Mouse (Mus musculus) limb, embryonic 13.5 days (tissue): ENCODE results near the gene Rassf4. TPM values are rescaled to one million over a fixed set of nuclear protein-coding genes. Genes with fewer than 3 reads are reported as not detected.
A peak's percentile ranks its signal among the peaks of the same experiment; 100 is the strongest.

Source experiments
- ATAC-seq: fragments of 200-750 bp; cut with Nextera tagmentation; 2 replicates; pipeline ENCODE4 v1.8.0; 2017; ENCODE audit warnings: low read depth, moderate number of reproducible peaks, moderate TSS enrichment; ENCODE audit not compliant: low FRiP score
- H3K27ac ChIP-seq: fragments of 300-500 bp; sonication (generic); 2 replicates; pipeline ENCODE4 v1.5.1; 2015; ENCODE audit warnings: inconsistent platforms, mild to moderate bottlenecking, moderate library complexity
- H3K27me3 ChIP-seq: fragments of 300-500 bp; sonication (generic); 2 replicates; pipeline ENCODE4 v1.6.1; 2015; ENCODE audit warnings: mild to moderate bottlenecking, inconsistent platforms
- H3K36me3 ChIP-seq: fragments of 300-500 bp; sonication (generic); 2 replicates; pipeline ENCODE4 v1.6.1; 2015; ENCODE audit warnings: inconsistent platforms, mild to moderate bottlenecking, moderate library complexity
- H3K4me1 ChIP-seq: fragments of 300-500 bp; sonication (generic); 2 replicates; pipeline ENCODE4 v1.6.1; 2015; ENCODE audit warnings: inconsistent platforms
- H3K4me2 ChIP-seq: fragments of 300-500 bp; sonication (generic); replicated peaks from 2 replicates; pipeline ENCODE4 v1.6.1; 2015; ENCODE audit warnings: inconsistent platforms, mild to moderate bottlenecking, moderate library complexity
- H3K4me3 ChIP-seq: fragments of 300-500 bp; sonication (generic); 2 replicates; pipeline ENCODE4 v1.5.1; 2015; ENCODE audit warnings: moderate library complexity, mild to moderate bottlenecking, inconsistent platforms
- H3K9ac ChIP-seq: fragments of 300-500 bp; sonication (generic); 2 replicates; pipeline ENCODE4 v1.6.1; 2015; ENCODE audit warnings: mild to moderate bottlenecking, inconsistent platforms
- H3K9me3 ChIP-seq: fragments of 300-500 bp; sonication (generic); 2 replicates; pipeline ENCODE4 v1.6.1; 2016; ENCODE audit warnings: inconsistent platforms
- WGBS: fragments of 180-500 bp; shearing (Covaris S2); methylation state at CpG from one replicate; pipeline ENCODE4 v1.1.7; 2015; 5-methylcytosine and 5-hydroxymethylcytosine counted together
- polyA plus RNA-seq: library from polyadenylated mRNA; unstranded; fragments of >200 nt; fragmentation: Nextera tagmentation; extraction: Ambion mirVana; gene quantifications from 2 replicates; pipeline ENCODE4 v1.2.1, GENCODE M21; 2015

The Rassf4 gene
- polyA plus RNA-seq, 1 experiment from 2014 or later, result 10.7 TPM

DNA sequence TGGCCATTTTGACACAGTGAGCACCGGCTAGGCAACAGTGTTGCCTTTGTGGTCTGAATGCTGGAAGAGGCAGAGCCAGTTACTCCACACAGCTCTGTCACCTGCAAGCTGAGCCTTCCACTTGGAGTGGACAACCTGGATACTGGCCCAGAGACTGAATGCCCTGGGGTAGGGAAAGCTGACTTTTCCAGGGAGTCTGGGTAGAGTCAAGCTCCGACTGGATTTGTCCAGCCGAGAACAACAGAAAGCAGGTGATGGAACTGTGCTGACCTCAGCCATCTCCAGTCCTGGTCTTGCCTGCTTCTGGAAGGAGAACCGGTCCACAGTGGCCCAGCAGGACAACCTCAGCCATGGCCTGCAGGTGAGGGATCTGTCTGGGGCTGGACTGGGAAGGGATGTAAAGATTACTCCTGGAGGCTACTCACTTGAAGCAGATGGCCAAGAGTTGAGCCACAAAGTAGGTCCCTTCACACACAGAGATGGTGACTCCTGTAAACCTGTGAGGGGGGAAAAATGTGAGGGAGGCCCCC is 24.2 kb upstream of the Rassf4 start:
- 93% methylated on average over 4 of the region's 4 CpGs for WGBS
- Histone ChIP-seq H3K9me3 (no peaks in the 10 kb centered on the region), H3K4me3 (no peak overlapping the region), H3K27ac (no peak overlapping the region), H3K9ac (no peak overlapping the region), H3K36me3 (no peaks in the 10 kb centered on the region), H3K4me2 (no peak overlapping the region), H3K27me3 (no peaks in the 10 kb centered on the region), H3K4me1 (no peaks in the 10 kb centered on the region)
- ATAC-seq, result no peak

DNA sequence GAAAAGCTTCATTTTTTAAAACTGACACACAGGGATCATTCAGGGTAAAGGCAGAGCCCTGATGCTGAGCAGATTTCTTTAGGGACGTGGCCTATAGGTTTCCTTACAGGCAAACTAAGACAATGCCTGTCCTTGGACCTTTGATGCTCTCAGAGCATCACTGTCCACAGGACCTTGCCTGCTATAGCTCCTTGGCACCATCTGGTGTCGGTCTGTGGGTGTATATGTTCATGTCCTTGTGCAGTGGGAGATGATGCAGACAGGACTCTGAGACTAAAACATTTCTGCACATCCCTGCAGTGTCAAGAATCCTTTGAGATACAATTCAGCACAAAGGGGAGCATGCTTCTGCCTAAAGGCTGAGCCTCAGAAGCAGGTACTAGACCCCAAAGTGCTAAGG is 23.7 kb upstream of the Rassf4 start:
- Histone ChIP-seq H3K27ac (no peak overlapping the region), H3K9ac (no peak overlapping the region), H3K36me3 (no peaks in the 10 kb centered on the region), H3K4me3 (no peak overlapping the region), H3K9me3 (no peaks in the 10 kb centered on the region), H3K4me1 (no peaks in the 10 kb centered on the region), H3K27me3 (no peaks in the 10 kb centered on the region), H3K4me2 (no peak overlapping the region)
- 63% methylated on average over 2 of the region's 2 CpGs for WGBS
- no peak for ATAC-seq

DNA sequence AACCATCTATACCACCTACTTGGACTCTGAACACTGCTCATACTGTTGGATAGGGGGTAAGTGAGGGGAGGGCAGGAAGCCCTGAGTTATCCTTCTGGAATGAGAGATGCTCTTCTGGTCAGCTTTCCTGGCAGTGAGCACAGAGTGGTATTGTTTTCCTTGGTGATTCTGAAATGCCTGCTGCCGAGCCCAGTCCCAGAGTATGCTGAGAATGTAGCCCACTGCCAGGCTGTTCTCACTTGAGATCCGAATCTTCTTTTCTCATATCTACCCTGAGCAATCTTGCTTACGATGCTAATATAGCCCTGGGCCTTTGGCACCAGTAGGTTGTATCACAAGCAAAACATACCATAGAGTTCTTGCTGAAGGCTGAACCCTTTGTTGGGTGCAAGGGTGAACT is 20.6 kb upstream of the Rassf4 start:
- Histone ChIP-seq H3K4me2 (no peak overlapping the region), H3K4me1 (no peaks in the 10 kb centered on the region), H3K4me3 (no peak overlapping the region), H3K9me3 (no peaks in the 10 kb centered on the region), H3K27ac (no peak overlapping the region), H3K36me3 (no peaks in the 10 kb centered on the region), H3K9ac (no peak overlapping the region), H3K27me3 (no peaks in the 10 kb centered on the region)
- 90% methylated on average over 3 of the region's 3 CpGs for WGBS
- no peak for ATAC-seq

DNA sequence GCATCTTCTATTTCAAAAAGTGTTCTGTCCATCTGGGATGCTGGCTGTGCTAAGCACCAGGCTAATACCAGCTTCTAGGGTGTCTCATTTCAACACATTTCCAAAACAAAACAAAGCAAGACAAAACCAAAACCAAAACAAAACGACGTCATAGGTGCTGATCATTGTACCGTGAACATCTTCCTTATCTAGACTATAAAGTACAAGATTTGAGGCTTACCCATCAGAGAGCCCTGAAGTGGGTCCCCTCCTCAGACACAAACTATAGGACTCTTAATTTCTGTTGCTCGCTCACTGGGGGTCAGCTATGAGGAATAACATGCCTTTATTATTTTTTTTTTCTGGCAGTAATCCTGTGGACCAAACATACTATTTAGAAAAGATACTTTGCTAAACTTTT is 19.9 kb upstream of the Rassf4 start:
- Histone ChIP-seq H3K9ac (no peak overlapping the region), H3K9me3 (no peaks in the 10 kb centered on the region), H3K4me3 (no peak overlapping the region), H3K4me2 (no peak overlapping the region), H3K36me3 (no peaks in the 10 kb centered on the region), H3K27ac (no peak overlapping the region), H3K27me3 (no peaks in the 10 kb centered on the region), H3K4me1 (no peaks in the 10 kb centered on the region)
- WGBS, result 90% methylated on average over 4 of the region's 4 CpGs
- ATAC-seq, result no peak

DNA sequence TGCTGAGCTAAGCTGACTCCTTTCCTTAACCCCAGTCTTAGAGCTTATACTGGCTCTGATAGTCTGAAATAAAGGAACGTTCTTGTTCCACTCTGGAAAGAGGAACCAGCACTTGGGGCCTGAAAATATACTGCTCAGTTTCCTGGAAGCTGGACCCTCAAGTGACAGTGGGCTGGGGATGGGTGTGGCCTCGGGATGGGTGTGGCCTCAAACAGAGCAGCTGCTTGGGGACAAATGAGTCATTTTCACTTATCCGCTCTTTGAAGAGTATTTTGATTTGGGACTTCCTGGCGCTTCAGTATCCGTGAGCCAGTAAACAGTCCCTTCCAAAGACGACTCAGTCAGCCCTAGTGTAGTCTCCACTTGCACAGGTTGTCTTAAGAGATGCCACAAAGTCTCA is 8.6 kb upstream of the Rassf4 start:
- ATAC-seq, result no peak
- Histone ChIP-seq H3K9ac (no peak overlapping the region), H3K4me3 (no peak overlapping the region), H3K9me3 (no peaks in the 10 kb centered on the region), H3K4me1 (no peaks in the 10 kb centered on the region), H3K36me3 (no peaks in the 10 kb centered on the region), H3K27ac (no peak overlapping the region), H3K4me2 (no peak overlapping the region), H3K27me3 (no peaks in the 10 kb centered on the region)
- 41% methylated on average over 6 of the region's 6 CpGs for WGBS

DNA sequence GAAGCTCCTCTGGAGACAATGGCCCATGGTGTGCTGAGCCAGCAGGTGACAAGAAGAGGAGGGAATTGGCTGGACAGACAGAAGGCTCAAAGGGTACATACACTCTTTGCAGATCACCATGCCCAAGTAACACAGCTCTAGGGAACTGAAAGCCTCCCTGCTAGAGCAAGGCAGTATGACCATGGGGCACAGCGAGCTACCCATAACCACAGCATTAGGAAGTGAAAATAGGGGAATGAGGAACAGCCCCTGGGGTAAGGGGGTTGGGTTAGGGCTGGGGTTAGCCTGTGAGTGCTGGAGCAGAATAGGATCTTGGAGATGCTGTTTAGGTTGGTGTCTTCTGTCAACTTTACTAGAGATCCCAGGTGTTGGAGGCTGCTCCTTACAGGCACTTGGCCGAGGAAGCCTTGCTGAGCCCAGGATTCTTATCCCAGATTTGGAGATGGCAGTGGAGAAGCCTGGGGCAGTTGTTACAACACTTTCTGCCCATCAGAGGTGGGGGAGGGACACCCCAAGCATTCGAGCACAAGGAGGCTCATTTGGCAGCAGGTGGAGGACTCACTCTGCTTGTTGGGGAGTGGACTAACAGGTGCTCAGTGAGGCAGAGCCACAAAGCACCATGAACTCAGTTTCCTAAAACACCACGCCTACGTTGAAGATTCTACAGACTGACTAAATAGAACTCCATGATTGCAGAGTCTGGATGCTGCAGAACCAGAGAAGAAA is 6.0 kb upstream of the Rassf4 start:
- no peak overlapping the region for H3K27ac ChIP-seq
- H3K9me3 ChIP-seq, result no peaks in the 10 kb centered on the region
- 68% methylated on average over 5 of the region's 5 CpGs for WGBS
- no peaks in the 10 kb centered on the region for H3K36me3 ChIP-seq
- H3K9ac ChIP-seq, result no peak overlapping the region
- H3K4me2 ChIP-seq, result no peak overlapping the region
- H3K4me1 ChIP-seq, result no peaks in the 10 kb centered on the region
- ATAC-seq, result no peak
- no peak overlapping the region for H3K4me3 ChIP-seq
- peaks cover 3% of the 10 kb centered on the region; the same call in 1 of the 2 replicates for H3K27me3 ChIP-seq

DNA sequence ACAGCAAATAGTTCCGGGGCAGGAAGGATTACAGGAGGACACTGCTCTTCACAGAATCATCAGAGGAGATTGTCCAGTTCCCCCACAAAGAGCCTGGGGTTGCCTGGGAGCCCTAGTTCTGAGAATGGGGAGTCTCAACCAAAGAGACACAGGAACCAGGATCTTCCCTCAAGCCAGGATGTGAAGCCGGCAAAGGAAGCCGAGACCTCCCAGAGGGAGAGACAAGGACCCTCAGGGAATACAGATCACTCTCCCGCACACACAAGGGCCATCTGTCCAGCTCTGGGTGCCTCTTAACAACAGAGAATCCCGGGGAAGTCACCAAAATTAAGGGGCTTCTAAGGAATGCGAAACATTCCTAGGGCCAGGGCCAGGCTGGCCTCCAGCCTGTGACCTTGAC is 3.6 kb upstream of the Rassf4 start:
- Histone ChIP-seq H3K36me3 (no peaks in the 10 kb centered on the region), H3K4me3 (no peak overlapping the region), H3K9ac (no peak overlapping the region), H3K4me1 (peaks cover 16% of the 10 kb centered on the region), H3K9me3 (no peaks in the 10 kb centered on the region), H3K27me3 (peaks cover 8% of the 10 kb centered on the region), H3K4me2 (no peak overlapping the region), H3K27ac (no peak overlapping the region)
- no peak for ATAC-seq
- 66% methylated on average over 6 of the region's 6 CpGs for WGBS

DNA sequence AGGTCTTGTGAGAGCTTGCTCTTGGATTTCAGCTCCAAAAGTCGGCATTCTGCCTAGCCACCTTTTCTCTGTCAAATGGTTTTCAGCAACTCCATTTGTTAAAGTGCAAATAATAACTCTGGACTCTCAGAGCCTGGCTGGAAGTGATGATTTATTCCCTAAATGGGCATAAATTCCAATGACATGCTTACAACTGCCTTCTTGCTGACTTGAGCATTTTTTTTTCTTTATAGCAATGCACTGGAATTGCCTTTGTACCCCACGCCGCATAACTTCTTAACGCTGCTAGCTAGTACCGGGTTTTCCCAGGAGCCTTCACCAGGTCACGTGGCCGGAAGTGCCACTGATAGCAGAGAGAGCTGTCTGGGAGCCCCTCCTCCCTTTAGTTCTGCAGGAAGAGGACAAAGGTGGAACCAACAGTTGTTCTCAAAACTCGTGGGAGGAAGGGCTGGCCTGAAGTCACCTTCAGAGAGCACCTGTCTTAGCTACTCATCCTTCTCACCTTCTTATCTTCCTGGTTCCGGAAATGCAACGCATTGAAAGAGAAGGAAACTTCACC is 2.7 kb upstream of the Rassf4 start:
- peaks cover 15% of the 10 kb centered on the region for H3K27me3 ChIP-seq
- H3K36me3 ChIP-seq, result no peaks in the 10 kb centered on the region
- no peak overlapping the region for H3K4me3 ChIP-seq
- no peaks in the 10 kb centered on the region for H3K9me3 ChIP-seq
- no peak overlapping the region for H3K4me2 ChIP-seq
- H3K4me1 ChIP-seq, result peaks cover 20% of the 10 kb centered on the region
- ATAC-seq, result no peak
- H3K9ac ChIP-seq, result no peak overlapping the region
- no peak overlapping the region; the same call in 1 of the 2 replicates for H3K27ac ChIP-seq
- WGBS, result 59% methylated on average over 10 of the region's 10 CpGs

DNA sequence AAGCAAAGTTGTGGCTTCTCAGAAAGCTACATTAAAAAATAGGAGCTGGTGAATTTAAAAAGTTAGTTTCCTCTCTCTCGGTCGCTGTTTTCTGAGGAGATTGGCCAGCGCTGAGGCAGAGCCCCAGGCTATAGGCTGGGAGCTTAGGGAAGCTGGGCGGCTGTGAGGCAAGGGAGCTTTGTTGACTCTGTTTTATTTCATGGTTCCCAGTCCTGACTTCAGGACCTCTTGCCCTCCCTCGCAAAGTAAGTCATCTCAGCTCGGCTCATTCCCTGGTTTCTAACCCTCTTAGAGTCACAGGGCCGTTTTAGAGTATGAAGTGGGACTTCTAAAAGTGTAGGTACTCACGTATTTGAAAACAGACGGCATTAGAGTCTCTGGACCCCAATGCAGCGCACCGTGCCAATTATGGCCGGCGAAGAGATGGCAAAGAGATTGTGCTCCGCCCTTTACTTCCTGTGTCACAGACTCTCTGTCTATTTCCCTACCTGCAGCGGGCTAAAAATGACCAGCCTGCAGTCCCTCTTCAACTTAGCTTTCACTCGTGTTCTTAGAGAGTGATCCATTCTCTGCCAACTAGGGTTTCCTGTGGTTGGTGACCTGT is 633 bp upstream of the Rassf4 start:
- peak overlapping the region; percentile 62; the same call in 1 of the 2 replicates for H3K9ac ChIP-seq
- H3K4me2 ChIP-seq, result peak overlapping the region; percentile 98
- H3K27ac ChIP-seq, result 0 out of 2 replicates have a peak overlapping the region, but pooled peaks have one; percentile 22
- H3K4me1 ChIP-seq, result peaks cover 37% of the 10 kb centered on the region
- H3K4me3 ChIP-seq, result peak overlapping the region; percentile 54
- H3K9me3 ChIP-seq, result no peaks in the 10 kb centered on the region
- WGBS, result 23% methylated on average over 16 of the region's 16 CpGs
- peaks cover 24% of the 10 kb centered on the region for H3K27me3 ChIP-seq
- ATAC-seq, result no peak
- H3K36me3 ChIP-seq, result no peaks in the 10 kb centered on the region

DNA sequence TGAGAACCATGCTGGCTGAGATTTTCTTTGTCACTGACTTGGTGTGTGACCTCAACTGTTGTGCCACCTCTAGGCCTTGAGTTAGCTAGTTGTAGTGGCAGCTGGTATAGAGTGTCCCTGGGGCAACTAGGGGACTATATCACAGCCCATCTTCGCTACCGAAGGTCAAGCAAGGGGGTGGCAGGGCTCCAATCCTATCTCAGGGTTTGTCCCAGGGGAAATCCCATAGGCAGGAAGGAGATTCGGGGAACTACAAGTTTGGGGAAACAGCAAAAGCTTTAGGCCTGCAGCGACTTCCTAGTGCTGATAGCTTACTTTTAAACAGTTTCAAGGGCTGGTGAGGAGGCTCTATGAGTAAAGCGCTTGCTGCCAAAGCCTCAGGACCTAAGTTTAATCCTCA is 1.4 kb downstream of the Rassf4 start:
- H3K4me2 ChIP-seq, result peak overlapping the region; percentile 98; the same call in 1 of the 2 replicates
- peaks cover 24% of the 10 kb centered on the region for H3K27me3 ChIP-seq
- no peak overlapping the region for H3K9ac ChIP-seq
- no peak for ATAC-seq
- H3K9me3 ChIP-seq, result no peaks in the 10 kb centered on the region
- no peak overlapping the region for H3K4me3 ChIP-seq
- 82% methylated on average over 5 of the region's 5 CpGs for WGBS
- peaks cover 37% of the 10 kb centered on the region for H3K4me1 ChIP-seq
- H3K36me3 ChIP-seq, result no peaks in the 10 kb centered on the region
- no peak overlapping the region for H3K27ac ChIP-seq

DNA sequence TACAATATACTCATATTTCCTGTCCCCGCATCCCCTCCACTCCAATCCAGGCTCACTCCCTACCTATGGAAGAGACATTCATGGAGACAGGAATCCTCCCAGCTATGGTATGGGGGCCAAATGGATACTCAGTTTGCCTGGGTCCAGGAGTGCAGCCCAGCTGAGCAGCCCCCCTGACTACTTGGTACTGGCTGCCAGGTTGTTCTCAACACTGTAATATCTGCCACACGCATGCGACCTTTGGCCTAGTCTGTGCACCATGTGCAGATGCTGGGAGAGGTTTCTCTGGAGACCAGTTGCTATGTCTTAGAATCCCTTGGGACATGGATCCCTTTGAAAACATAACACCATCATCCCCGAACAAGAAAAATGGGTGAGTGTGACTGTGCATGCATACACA is 2.0 kb downstream of the Rassf4 start:
- H3K9me3 ChIP-seq, result no peaks in the 10 kb centered on the region
- no peak overlapping the region for H3K4me3 ChIP-seq
- H3K4me1 ChIP-seq, result peaks cover 37% of the 10 kb centered on the region
- 82% methylated on average over 4 of the region's 4 CpGs for WGBS
- no peak overlapping the region for H3K4me2 ChIP-seq
- H3K9ac ChIP-seq, result no peak overlapping the region
- no peak for ATAC-seq
- no peaks in the 10 kb centered on the region for H3K36me3 ChIP-seq
- H3K27ac ChIP-seq, result no peak overlapping the region
- H3K27me3 ChIP-seq, result peaks cover 24% of the 10 kb centered on the region

DNA sequence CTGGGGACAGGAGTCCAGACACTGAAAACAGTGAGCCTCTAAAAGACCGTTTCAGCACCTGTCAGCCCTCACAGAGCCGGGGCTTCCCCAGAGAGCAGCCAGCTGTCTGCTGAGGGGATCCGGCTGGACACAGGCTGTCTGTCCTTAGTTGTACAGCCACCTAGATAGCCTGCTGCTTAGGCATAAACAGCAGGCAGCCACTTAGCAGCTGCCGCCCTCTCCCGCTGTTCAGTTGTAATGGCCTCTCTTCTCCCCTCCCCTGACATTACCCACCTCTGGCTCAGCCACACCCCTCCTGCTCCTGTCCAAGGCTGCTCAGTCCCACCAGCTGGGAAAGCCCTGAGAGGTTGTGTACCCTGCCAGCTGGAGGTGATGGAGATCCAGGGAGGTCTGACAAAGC is 2.7 kb downstream of the Rassf4 start:
- no peak overlapping the region for H3K4me3 ChIP-seq
- peak overlapping the region; percentile 25; the same call in 1 of the 2 replicates for H3K9ac ChIP-seq
- H3K27ac ChIP-seq, result no peak overlapping the region
- H3K4me2 ChIP-seq, result peak overlapping the region; percentile 14; the same call in 1 of the 2 replicates
- peaks cover 37% of the 10 kb centered on the region for H3K4me1 ChIP-seq
- H3K9me3 ChIP-seq, result no peaks in the 10 kb centered on the region
- H3K36me3 ChIP-seq, result no peaks in the 10 kb centered on the region
- WGBS, result 7% methylated on average over 5 of the region's 5 CpGs
- peak; percentile 45 for ATAC-seq
- H3K27me3 ChIP-seq, result peaks cover 24% of the 10 kb centered on the region
